ENCODE assay signal across 19 mouse cellular contexts in genomic region chr1:193278414-193279045, GRCm38 (mm10). TPM values are rescaled to one million over a fixed set of nuclear protein-coding genes. Genes with fewer than 3 reads are reported as not detected.
A peak's percentile ranks its signal among the peaks of the same experiment; 100 is the strongest.
DNase-seq lines count a peak whose midpoint lies in the region; ATAC-seq and TF ChIP-seq lines count a peak whose summit lies in the region.
"Had no signal": no experiment of that assay in that cellular context is flagged by ENCODE, and none has a peak within 500 bp of the region (broad histone marks: within the 10 kb centered on the region; RNA-seq: fewer than 3 reads in every experiment).

No protein-coding gene starts in this region.

- no peak for ATAC-seq in hindbrain, embryonic 14.5 days (ENCODE audit: low FRiP score)
- ATAC-seq: CD4-positive, CD25-positive, alpha-beta regulatory T cell, adult 4 months; forebrain, embryonic 14.5 days; intestine, postnatal 0 days; Patski had no signal

- no peak overlapping the region for H3K4me2 ChIP-seq in hindbrain, embryonic 14.5 days (replicated peaks)
- H3K4me2 ChIP-seq: embryonic facial prominence, embryonic 12.5 days had no signal

- H3K4me3 ChIP-seq in kidney, adult 2 months (ENCODE audit: insufficient read depth, low read depth, low read length), result no peak overlapping the region
- no peak overlapping the region for H3K4me3 ChIP-seq in hindbrain, embryonic 14.5 days (replicated peaks; ENCODE audit: low read length)
- H3K4me3 ChIP-seq: embryonic facial prominence, embryonic 12.5 days; megakaryocyte, embryonic 14.5 days; myocyte had no signal

- no peaks in the 10 kb centered on the region for H3K9me3 ChIP-seq in hindbrain, embryonic 14.5 days (ENCODE audit: control insufficient read depth, low read length)
- H3K9me3 ChIP-seq: embryonic facial prominence, embryonic 12.5 days; megakaryocyte, embryonic 14.5 days had no signal

- DNase-seq in kidney, adult 2 months, result peak; percentile 75
- DNase-seq in kidney, postnatal 4 days, result no peak
- peak; percentile 27 for DNase-seq in NIH3T3 (ENCODE audit: low read depth)
- peak; percentile 79 for DNase-seq in adrenal gland, postnatal 10 days
- DNase-seq in kidney, postnatal 36 days, result peak; percentile 52 to 71
- no peak for DNase-seq in hindbrain, embryonic 14.5 days (ENCODE audit: low spot score)
- no peak for DNase-seq in right cerebral cortex, postnatal 25 days
- DNase-seq: cerebellum, postnatal 14 days; layer of hippocampus, postnatal 36 days; liver; retina, postnatal 1 day; thymus, postnatal 36 days had no signal

- WGBS in kidney, adult 2 months, result 73% methylated on average over 6 of the region's 6 CpGs
- 48% methylated on average over 6 of the region's 6 CpGs for WGBS in hindbrain, embryonic 14.5 days

- peaks cover 3% of the 10 kb centered on the region; the same call in 1 of the 2 replicates for H3K4me1 ChIP-seq in kidney, adult 2 months (ENCODE audit: control insufficient read depth, insufficient read depth, low read length)
- H3K4me1 ChIP-seq in hindbrain, embryonic 14.5 days (replicated peaks; ENCODE audit: control insufficient read depth, insufficient read depth, low read length), result no peaks in the 10 kb centered on the region; the same call in 1 of the 2 replicates

- no peaks in the 10 kb centered on the region for H3K36me3 ChIP-seq in kidney, adult 2 months (ENCODE audit: control insufficient read depth, insufficient read depth, low read length)
- H3K36me3 ChIP-seq in hindbrain, embryonic 14.5 days (replicated peaks; ENCODE audit: control insufficient read depth, insufficient read depth), result no peaks in the 10 kb centered on the region
- H3K36me3 ChIP-seq: embryonic facial prominence, embryonic 12.5 days had no signal

- no peak overlapping the region for H3K9ac ChIP-seq in hindbrain, embryonic 14.5 days
- H3K9ac ChIP-seq: embryonic facial prominence, embryonic 12.5 days had no signal

- no peak overlapping the region for H3K27ac ChIP-seq in kidney, adult 2 months (ENCODE audit: insufficient read depth, low read depth, low read length)
- no peak overlapping the region for H3K27ac ChIP-seq in hindbrain, embryonic 14.5 days
- H3K27ac ChIP-seq: embryonic facial prominence, embryonic 12.5 days had no signal

- no peak for TF ChIP-seq CTCF in kidney, adult 2 months (conservative IDR thresholded peaks at IDR 0.05; ENCODE audit: insufficient read depth, insufficient read length, low read depth, low read length)

- no peaks in the 10 kb centered on the region for H3K27me3 ChIP-seq in kidney, adult 2 months (replicated peaks; ENCODE audit: control insufficient read depth, insufficient read depth, low read length)
- no peaks in the 10 kb centered on the region for H3K27me3 ChIP-seq in hindbrain, embryonic 14.5 days (ENCODE audit: control insufficient read depth, insufficient read depth, low read length)
- H3K27me3 ChIP-seq: embryonic facial prominence, embryonic 12.5 days; Patski had no signal

- TF ChIP-seq POLR2A in kidney, adult 2 months (IDR thresholded peaks at IDR 0.05; ENCODE audit: low read depth, low read length), result no peak

RNA-seq across cellular contexts. Expression of gene G0s2, which starts 5.5 kb away (rescaled TPM):
- 175 and 201 TPM in 2 replicates for polyA plus RNA-seq in kidney, adult 2 months (2012; rRNA removed)
- total RNA-seq in adrenal gland, postnatal 10 days (2021), result 100 to 1,000 TPM; 138 to 255 TPM
- polyA plus RNA-seq in hindbrain, embryonic 14.5 days (2014; fragmentation: Nextera tagmentation; extraction: Ambion mirVana), result 6.5 and 9.6 TPM in 2 replicates
- polyA plus RNA-seq: Patski had no signal

RNA-seq across cellular contexts. Expression of gene Hsd11b1, which starts 14.7 kb away (rescaled TPM):
- polyA plus RNA-seq in kidney, adult 2 months (2012; rRNA removed), result 125 and 136 TPM in 2 replicates
- total RNA-seq in adrenal gland, postnatal 10 days (2021), result 100 to 1,000 TPM in 1 of 2 experiments, 10 to 100 TPM in 1; 47.9 to 110 TPM
- polyA plus RNA-seq in hindbrain, embryonic 14.5 days (2014; fragmentation: Nextera tagmentation; extraction: Ambion mirVana), result not detected in 2 replicates

Comparison
In these comparisons a context has a peak if more than half of its experiments do, and no peak if none do; other contexts are left out.
1. DNase-seq: peak in kidney, adult 2 months (single experiment), NIH3T3 (single experiment), adrenal gland, postnatal 10 days (single experiment) and kidney, postnatal 36 days (2 of 2); none in kidney, postnatal 4 days (0 of 2), hindbrain, embryonic 14.5 days (single experiment) and right cerebral cortex, postnatal 25 days (single experiment).
2. RNA of gene G0s2, which starts 5.5 kb away (polyA plus RNA-seq): 175 to 201 TPM in kidney, adult 2 months; 6.5 to 9.6 TPM in hindbrain, embryonic 14.5 days; every median in the first group is over 10 times any median in the second.
3. RNA of gene Hsd11b1, which starts 14.7 kb away (polyA plus RNA-seq): 125 to 136 TPM in kidney, adult 2 months; not detected in hindbrain, embryonic 14.5 days; every median in the first group is over 100 times any median in the second.